Mouse (Mus musculus) heart, embryonic 15.5 days (tissue): ENCODE results near the gene Klk1b1. TPM values are rescaled to one million over a fixed set of nuclear protein-coding genes. Genes with fewer than 3 reads are reported as not detected.

Source experiments
- ATAC-seq: fragments of 200-750 bp; cut with Nextera tagmentation; replicated peaks from 2 replicates; pipeline ENCODE4 v1.8.0; 2017; ENCODE audit warnings: low read depth, moderate TSS enrichment; ENCODE audit not compliant: insufficient number of reproducible peaks, insufficient read depth, low FRiP score
- H3K27ac ChIP-seq: fragments of 300-500 bp; sonication (generic); 2 replicates; pipeline ENCODE4 v1.5.1; 2015; ENCODE audit warnings: mild to moderate bottlenecking, inconsistent platforms
- H3K27me3 ChIP-seq: fragments of 300-500 bp; sonication (generic); 2 replicates; pipeline ENCODE4 v1.6.1; 2015; ENCODE audit warnings: inconsistent platforms
- H3K36me3 ChIP-seq: fragments of 300-500 bp; sonication (generic); 2 replicates; pipeline ENCODE4 v1.6.1; 2015; ENCODE audit warnings: mild to moderate bottlenecking, inconsistent platforms
- H3K4me1 ChIP-seq: fragments of 300-500 bp; sonication (generic); replicated peaks from 2 replicates; pipeline ENCODE4 v1.6.1; 2015; ENCODE audit warnings: inconsistent platforms
- H3K4me2 ChIP-seq: fragments of 300-500 bp; sonication (generic); 2 replicates; pipeline ENCODE4 v1.6.1; 2015; ENCODE audit warnings: inconsistent platforms, mild to moderate bottlenecking, moderate library complexity
- H3K4me3 ChIP-seq: fragments of 300-500 bp; sonication (generic); 2 replicates; pipeline ENCODE4 v1.5.1; 2015; ENCODE audit warnings: mild to moderate bottlenecking, inconsistent platforms
- H3K9ac ChIP-seq: fragments of 300-500 bp; sonication (generic); 2 replicates; pipeline ENCODE4 v1.6.1; 2015; ENCODE audit warnings: mild to moderate bottlenecking, inconsistent platforms
- H3K9me3 ChIP-seq: fragments of 300-500 bp; sonication (generic); replicated peaks from 2 replicates; pipeline ENCODE4 v1.6.1; 2016; ENCODE audit warnings: inconsistent platforms
- WGBS: fragments of 180-500 bp; shearing (Covaris S2); methylation state at CpG from one replicate; pipeline ENCODE4 v1.1.7; 2015; ENCODE audit warnings: mixed read lengths; 5-methylcytosine and 5-hydroxymethylcytosine counted together
- polyA plus RNA-seq: library from polyadenylated mRNA; unstranded; fragments of >200 nt; fragmentation: Nextera tagmentation; extraction: Ambion mirVana; gene quantifications from 2 replicates; pipeline ENCODE4 v1.2.1, GENCODE M21; 2015

Gene Klk1b1
- polyA plus RNA-seq = not detected in 2 replicates

GRCm38 (mm10) chr7:43966451-43966850 is at the start of gene Klk1b1:
Gene Klk1b1 (plus strand): TSS chr7:43966751.
- WGBS = 58% methylated on average over 3 of the region's 3 CpGs
- Histone ChIP-seq H3K27ac (no peak within 1 kb of the TSS), H3K27me3 (no peaks in the 10 kb centered on the region), H3K36me3 (no peaks in the 10 kb centered on the region), H3K9me3 (no peaks in the 10 kb centered on the region), H3K4me2 (no peak within 1 kb of the TSS), H3K4me1 (no peaks in the 10 kb centered on the region), H3K4me3 (no peak within 1 kb of the TSS), H3K9ac (no peak within 1 kb of the TSS)
- ATAC-seq = no peak

DNA sequence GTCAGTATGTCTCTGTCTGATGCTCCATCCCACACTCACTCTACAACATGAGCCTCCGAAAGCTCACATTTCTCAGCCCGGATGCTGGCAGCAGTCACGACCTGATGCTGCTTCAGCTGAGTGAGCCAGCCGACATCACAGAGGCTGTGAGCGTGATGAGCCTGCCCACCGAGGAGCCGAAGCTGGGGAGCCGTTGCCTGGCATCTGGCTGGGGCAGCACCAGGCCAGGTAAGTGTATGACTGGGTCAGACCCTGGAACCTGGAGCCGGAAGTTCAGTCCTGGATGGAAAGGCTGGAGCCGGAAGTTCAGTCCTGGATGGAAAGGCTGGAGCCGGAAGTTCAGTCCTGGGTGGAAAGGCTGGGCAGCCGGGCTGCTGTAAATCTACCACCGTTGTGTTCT is 48.1 kb upstream of the Klk1b1 start:
- Histone ChIP-seq H3K4me1 (no peaks in the 10 kb centered on the region), H3K9ac (no peak overlapping the region), H3K9me3 (no peaks in the 10 kb centered on the region), H3K36me3 (no peaks in the 10 kb centered on the region), H3K27me3 (no peaks in the 10 kb centered on the region), H3K4me3 (no peak overlapping the region), H3K4me2 (no peak overlapping the region), H3K27ac (no peak overlapping the region)
- 77% methylated on average over 13 of the region's 13 CpGs for WGBS
- no peak for ATAC-seq

DNA sequence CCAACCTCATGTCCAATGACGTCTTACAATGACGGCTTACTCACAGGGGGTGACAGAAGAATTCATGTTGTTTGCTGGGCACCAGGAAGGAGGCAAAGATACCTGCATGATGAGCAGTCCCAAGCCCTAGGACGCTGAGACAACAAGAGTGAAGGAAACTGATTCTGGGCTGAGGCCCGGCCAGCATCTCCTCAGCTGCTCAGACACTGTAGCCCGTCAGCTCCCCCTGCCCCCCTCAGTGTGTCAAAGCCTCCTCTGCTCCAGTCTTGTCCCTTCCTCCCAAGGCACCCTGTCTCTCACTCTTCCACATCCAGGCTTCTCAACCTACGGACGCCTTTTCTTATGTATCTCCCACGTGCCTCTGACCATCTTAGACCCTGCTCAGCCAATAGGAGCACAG is 47.7 kb upstream of the Klk1b1 start:
- 63% methylated on average over 8 of the region's 8 CpGs for WGBS
- no peak for ATAC-seq
- no peaks in the 10 kb centered on the region for H3K36me3 ChIP-seq

GRCm38 (mm10) chr7:43919559-43920451 is 46.7 kb upstream of the Klk1b1 start:
- 21% methylated on average over 14 of the region's 14 CpGs for WGBS
- H3K36me3 ChIP-seq = no peaks in the 10 kb centered on the region
- no peak overlapping the region for H3K4me3 ChIP-seq
- no peak overlapping the region for H3K9ac ChIP-seq
- ATAC-seq = peak; percentile 60
- no peak overlapping the region for H3K4me2 ChIP-seq
- no peaks in the 10 kb centered on the region for H3K27me3 ChIP-seq
- no peaks in the 10 kb centered on the region for H3K9me3 ChIP-seq
- no peak overlapping the region for H3K27ac ChIP-seq
- no peaks in the 10 kb centered on the region for H3K4me1 ChIP-seq

More for the DNA sequence above, 47.7 kb upstream of the Klk1b1 start:
- H3K4me1 ChIP-seq = no peaks in the 10 kb centered on the region
- no peaks in the 10 kb centered on the region for H3K27me3 ChIP-seq
- H3K9ac ChIP-seq = no peak overlapping the region
- H3K4me3 ChIP-seq = no peak overlapping the region
- H3K4me2 ChIP-seq = no peak overlapping the region
- no peak overlapping the region for H3K27ac ChIP-seq
- H3K9me3 ChIP-seq = no peaks in the 10 kb centered on the region

- H3K4me2 ChIP-seq = no peak overlapping the region
- no peaks in the 10 kb centered on the region for H3K9me3 ChIP-seq
- no peaks in the 10 kb centered on the region for H3K4me1 ChIP-seq
- no peak overlapping the region for H3K4me3 ChIP-seq
- H3K36me3 ChIP-seq = no peaks in the 10 kb centered on the region
- H3K27ac ChIP-seq = no peak overlapping the region
- no peak for ATAC-seq
- H3K27me3 ChIP-seq = no peaks in the 10 kb centered on the region
- H3K9ac ChIP-seq = no peak overlapping the region
- 82% methylated on average over 3 of the region's 3 CpGs for whole genome bisulfite sequencing
Observed at GRCm38 (mm10) chr7:43920582-43920981, 46.0 kb upstream of the Klk1b1 start.

DNA sequence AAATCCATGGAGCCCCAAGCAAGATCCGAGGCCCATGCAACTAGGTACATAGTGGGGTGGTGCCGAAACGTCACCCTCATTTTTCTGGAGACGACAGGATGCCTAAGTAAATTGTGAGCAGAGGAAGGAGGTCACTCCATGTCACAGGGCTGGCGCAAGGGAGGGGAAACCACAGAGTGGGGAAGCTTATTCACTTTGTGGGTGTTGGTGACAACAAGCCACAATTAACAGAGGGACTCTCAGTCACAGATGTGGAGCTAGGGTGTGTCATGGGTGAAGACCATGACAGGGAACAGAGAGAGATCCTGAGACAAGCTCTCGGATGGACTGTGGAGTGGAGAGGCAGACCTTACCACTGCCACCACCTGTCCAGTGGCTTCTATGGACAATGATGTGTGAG is 45.5 kb upstream of the Klk1b1 start:
- no peak overlapping the region for H3K4me2 ChIP-seq
- 68% methylated on average over 6 of the region's 6 CpGs for WGBS
- no peaks in the 10 kb centered on the region for H3K4me1 ChIP-seq
- ATAC-seq = no peak
- no peaks in the 10 kb centered on the region for H3K9me3 ChIP-seq
- no peak overlapping the region for H3K4me3 ChIP-seq
- no peaks in the 10 kb centered on the region for H3K36me3 ChIP-seq
- H3K27me3 ChIP-seq = no peaks in the 10 kb centered on the region
- H3K27ac ChIP-seq = no peak overlapping the region
- H3K9ac ChIP-seq = no peak overlapping the region

GRCm38 (mm10) chr7:43921941-43922340 is 44.6 kb upstream of the Klk1b1 start:
- H3K9ac ChIP-seq = no peak overlapping the region
- no peak overlapping the region for H3K27ac ChIP-seq
- H3K4me3 ChIP-seq = no peak overlapping the region
- H3K36me3 ChIP-seq = no peaks in the 10 kb centered on the region
- no peaks in the 10 kb centered on the region for H3K27me3 ChIP-seq
- no peak overlapping the region for H3K4me2 ChIP-seq
- 57% methylated on average over 2 of the region's 2 CpGs for WGBS
- H3K4me1 ChIP-seq = no peaks in the 10 kb centered on the region
- no peaks in the 10 kb centered on the region for H3K9me3 ChIP-seq
- no peak for ATAC-seq

DNA sequence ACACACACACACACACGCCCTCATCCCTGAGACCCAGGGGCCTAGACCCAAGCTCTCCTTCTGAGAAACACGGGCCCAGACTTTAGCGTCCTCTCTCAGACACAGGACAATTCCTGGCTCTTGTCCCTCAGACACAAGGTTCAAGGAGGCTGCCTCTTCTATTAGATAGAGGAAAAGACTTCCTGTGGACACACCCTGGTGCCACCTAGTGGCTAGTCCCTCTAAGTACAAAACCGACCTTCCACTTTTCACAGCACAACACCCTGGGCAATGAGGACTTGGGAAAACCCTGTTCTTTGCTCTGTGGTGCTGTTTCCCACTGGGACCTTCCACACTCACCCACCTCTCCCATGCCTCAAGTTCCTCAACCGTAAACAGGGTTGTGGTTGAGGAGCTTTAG is 40.6 kb upstream of the Klk1b1 start:
- no peaks in the 10 kb centered on the region for H3K27me3 ChIP-seq
- H3K27ac ChIP-seq = no peak overlapping the region
- H3K36me3 ChIP-seq = no peaks in the 10 kb centered on the region
- no peak overlapping the region for H3K4me2 ChIP-seq
- ATAC-seq = no peak
- WGBS = 57% methylated on average over 5 of the region's 5 CpGs
- H3K4me1 ChIP-seq = no peaks in the 10 kb centered on the region
- no peak overlapping the region for H3K9ac ChIP-seq
- H3K9me3 ChIP-seq = no peaks in the 10 kb centered on the region
- no peak overlapping the region for H3K4me3 ChIP-seq

DNA sequence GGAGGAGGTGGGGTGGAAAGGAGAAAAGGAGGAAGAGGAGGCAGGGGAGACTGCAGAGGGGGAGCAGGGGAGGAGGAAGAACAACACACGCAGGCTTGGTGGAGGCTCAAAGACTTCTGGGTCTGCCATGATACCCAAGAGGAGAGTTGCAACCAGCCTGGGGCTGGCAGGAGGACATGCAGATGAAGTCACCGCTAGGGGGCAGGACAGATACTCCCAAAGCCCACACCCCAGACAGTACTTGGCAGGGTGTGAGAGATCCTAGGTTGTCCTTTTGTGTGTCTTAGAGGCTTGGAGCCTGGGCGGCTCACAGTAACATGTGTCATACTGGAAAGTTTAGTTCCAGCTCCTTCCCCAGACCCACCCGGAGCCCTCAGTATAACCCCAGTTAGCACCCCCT is 38.0 kb upstream of the Klk1b1 start:
- no peak overlapping the region for H3K9ac ChIP-seq
- no peak overlapping the region for H3K27ac ChIP-seq
- no peak overlapping the region for H3K4me3 ChIP-seq
- H3K9me3 ChIP-seq = no peaks in the 10 kb centered on the region
- no peaks in the 10 kb centered on the region for H3K27me3 ChIP-seq
- H3K36me3 ChIP-seq = no peaks in the 10 kb centered on the region
- WGBS = 39% methylated on average over 4 of the region's 4 CpGs
- ATAC-seq = no peak
- H3K4me1 ChIP-seq = no peaks in the 10 kb centered on the region
- no peak overlapping the region for H3K4me2 ChIP-seq

DNA sequence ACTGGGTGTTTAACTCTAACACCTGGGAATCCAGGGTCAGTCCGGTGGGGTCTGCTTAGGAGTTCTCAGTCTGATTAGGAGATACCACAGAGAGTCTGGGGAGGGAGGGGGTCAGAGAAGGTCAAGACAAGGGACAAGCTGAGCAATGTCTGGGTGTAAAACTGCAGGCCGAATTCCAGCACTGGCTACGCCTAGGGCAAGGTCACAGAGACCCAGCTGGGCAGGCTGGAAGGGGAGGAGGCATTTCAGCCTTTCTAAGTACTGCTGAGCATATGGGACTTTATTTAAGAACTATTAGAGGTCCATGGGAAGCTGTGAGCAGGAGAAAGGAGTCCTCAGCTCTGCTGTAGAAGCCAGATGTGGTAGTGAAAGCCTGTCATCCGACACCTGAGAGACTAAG is 34.2 kb upstream of the Klk1b1 start:
- Histone ChIP-seq H3K4me2 (no peak overlapping the region), H3K4me3 (no peak overlapping the region), H3K9me3 (no peaks in the 10 kb centered on the region), H3K27ac (no peak overlapping the region), H3K9ac (no peak overlapping the region), H3K27me3 (no peaks in the 10 kb centered on the region), H3K36me3 (no peaks in the 10 kb centered on the region), H3K4me1 (no peaks in the 10 kb centered on the region)
- WGBS = 51% methylated on average over 4 of the region's 4 CpGs
- no peak for ATAC-seq

GRCm38 (mm10) chr7:43933440-43933839 is 33.1 kb upstream of the Klk1b1 start, which contains the start of gene Klk15:
Gene Klk15 (plus strand): TSS chr7:43933740.
- Histone ChIP-seq H3K4me2 (no peak within 1 kb of the TSS), H3K4me3 (no peak within 1 kb of the TSS), H3K9me3 (no peaks in the 10 kb centered on the region), H3K9ac (no peak within 1 kb of the TSS), H3K27ac (no peak within 1 kb of the TSS), H3K36me3 (no peaks in the 10 kb centered on the region), H3K27me3 (no peaks in the 10 kb centered on the region), H3K4me1 (no peaks in the 10 kb centered on the region)
- 81% methylated on average over 3 of the region's 3 CpGs for WGBS
- no peak for ATAC-seq

- H3K27me3 ChIP-seq = no peaks in the 10 kb centered on the region
- ATAC-seq = no peak
- no peaks in the 10 kb centered on the region for H3K36me3 ChIP-seq
- H3K9ac ChIP-seq = no peak overlapping the region
- no peak overlapping the region for H3K27ac ChIP-seq
- H3K4me1 ChIP-seq = no peaks in the 10 kb centered on the region
- no peak overlapping the region for H3K4me3 ChIP-seq
- no peak overlapping the region for H3K4me2 ChIP-seq
- H3K9me3 ChIP-seq = no peaks in the 10 kb centered on the region
- WGBS = 51% methylated on average over 3 of the region's 3 CpGs
Observed at GRCm38 (mm10) chr7:43934747-43935146, 31.8 kb upstream of the Klk1b1 start.
